Mouse (Mus musculus): Measurements from ENCODE around the gene Hivep3. TPM values are rescaled to one million over a fixed set of nuclear protein-coding genes. Genes with fewer than 3 reads are reported as not detected.

The Hivep3 gene
- polyA plus RNA-seq, 1 experiment = 0.54 TPM

DNA sequence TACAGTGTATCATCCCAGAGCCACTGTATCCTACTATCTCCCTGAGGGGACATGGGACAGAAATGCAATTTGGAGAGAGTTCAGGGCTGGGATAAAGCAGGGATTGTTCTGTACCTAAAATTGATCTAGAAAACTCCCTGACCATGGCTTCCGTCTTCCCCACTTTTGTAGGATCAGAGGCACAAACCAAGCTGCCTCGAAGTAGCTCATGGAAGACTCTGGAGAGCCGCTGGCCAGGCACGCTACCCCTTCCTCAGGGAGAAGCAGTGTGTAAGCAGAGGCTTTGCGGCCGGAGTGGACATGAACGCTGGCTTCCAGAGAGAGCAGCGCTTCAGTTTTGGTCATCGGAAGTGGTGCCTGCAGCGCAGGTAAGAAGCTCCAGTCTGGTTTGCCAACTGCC lies 331.1 kb downstream of the Hivep3 start, which contains the start of gene AL607142.1:
AL607142.1 (plus strand) TSS at position 301 of the 400 bp plus-strand sequence.
- Histone ChIP-seq H3ac (ENCODE audit: control insufficient read depth, insufficient read length) (no peak within 1 kb of the TSS), H3K79me2 (ENCODE audit: control insufficient read depth, insufficient read depth) (no peaks in the 10 kb centered on the region), H3K4me3 (no peak within 1 kb of the TSS), H3K36me3 (ENCODE audit: control insufficient read depth, insufficient read depth) (no peaks in the 10 kb centered on the region), H3K27me3 (ENCODE audit: control insufficient read depth, insufficient read depth, insufficient read length) (no peaks in the 10 kb centered on the region), H3K4me2 (ENCODE audit: low read depth) (peak within 1 kb of the TSS; percentile 78)
- no peak for TF ChIP-seq REST (IDR thresholded peaks at IDR 0.05; ENCODE audit: insufficient read depth, insufficient read length)
- TF ChIP-seq TCF12 (IDR thresholded peaks at IDR 0.05; ENCODE audit: insufficient read depth, poor library complexity, severe bottlenecking) = no peak

DNA sequence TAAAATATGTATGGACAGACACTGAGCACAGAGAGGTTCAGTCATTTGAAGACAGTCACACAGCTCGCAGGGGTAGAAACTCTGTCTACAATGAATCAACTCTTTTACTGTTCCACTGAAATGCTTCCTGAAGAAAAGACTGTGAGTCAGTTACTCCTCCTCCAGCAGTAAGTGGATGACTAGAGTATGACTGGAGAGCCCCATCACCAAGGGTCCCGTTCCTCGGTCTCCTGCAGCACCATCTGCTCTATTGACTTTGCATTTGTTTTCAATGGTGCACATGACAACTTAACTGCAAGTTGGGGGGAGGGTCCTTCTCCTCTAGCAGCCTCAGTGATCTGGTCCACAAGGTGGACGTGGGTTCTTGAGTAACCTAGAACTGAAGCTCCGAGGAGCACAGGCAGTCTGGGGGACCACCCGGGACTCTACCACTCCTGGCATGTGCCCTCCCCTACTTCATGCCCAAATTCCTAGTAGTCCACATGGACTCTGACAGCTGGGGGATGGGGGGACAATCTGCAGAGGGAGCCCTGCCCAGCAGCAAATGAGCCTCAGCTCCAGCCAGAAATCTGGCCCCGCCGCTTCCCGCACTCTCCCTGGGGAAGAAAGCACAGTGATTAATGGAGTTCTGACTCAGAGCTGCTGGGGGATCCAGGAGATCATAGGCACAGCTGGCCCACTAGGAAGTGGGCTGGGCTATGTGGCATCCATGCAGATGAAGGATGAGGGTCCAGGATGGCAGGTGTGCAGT lies 333.4 kb downstream of the Hivep3 start:
- Histone ChIP-seq H3K4me3 (no peak overlapping the region), H3K4me2 (ENCODE audit: low read depth) (peak overlapping the region; percentile 53), H3K79me2 (ENCODE audit: control insufficient read depth, insufficient read depth) (no peaks in the 10 kb centered on the region), H3K27me3 (ENCODE audit: control insufficient read depth, insufficient read depth, insufficient read length) (no peaks in the 10 kb centered on the region), H3K36me3 (ENCODE audit: control insufficient read depth, insufficient read depth) (no peaks in the 10 kb centered on the region), H3ac (ENCODE audit: control insufficient read depth, insufficient read length) (no peak overlapping the region)
- TF ChIP-seq USF1 (IDR thresholded peaks at IDR 0.05; ENCODE audit: low read depth) (no peak), E2F4 (IDR thresholded peaks at IDR 0.05; ENCODE audit: insufficient read depth) (no peak), TCF12 (IDR thresholded peaks at IDR 0.05; ENCODE audit: insufficient read depth, poor library complexity, severe bottlenecking) (no peak), MYOD1 (IDR thresholded peaks at IDR 0.05; ENCODE audit: control insufficient read depth in 1 of 3, insufficient read length in 2 of 3, low read depth in 2 of 3) (peak in 2 of 3 experiments; percentile 72 to 74), REST (IDR thresholded peaks at IDR 0.05; ENCODE audit: insufficient read depth, insufficient read length) (no peak), SRF (IDR thresholded peaks at IDR 0.05; ENCODE audit: control insufficient read depth, insufficient read length, low read depth) (no peak), MYOG (IDR thresholded peaks at IDR 0.05; ENCODE audit: control insufficient read depth in 1 of 3, insufficient read depth in 1 of 3, insufficient read length in 2 of 3, low read depth in 2 of 3) (peak in 1 of 3 experiments; percentile 45), TCF3 (IDR thresholded peaks at IDR 0.05; ENCODE audit: insufficient read length, low read depth) (no peak)

DNA sequence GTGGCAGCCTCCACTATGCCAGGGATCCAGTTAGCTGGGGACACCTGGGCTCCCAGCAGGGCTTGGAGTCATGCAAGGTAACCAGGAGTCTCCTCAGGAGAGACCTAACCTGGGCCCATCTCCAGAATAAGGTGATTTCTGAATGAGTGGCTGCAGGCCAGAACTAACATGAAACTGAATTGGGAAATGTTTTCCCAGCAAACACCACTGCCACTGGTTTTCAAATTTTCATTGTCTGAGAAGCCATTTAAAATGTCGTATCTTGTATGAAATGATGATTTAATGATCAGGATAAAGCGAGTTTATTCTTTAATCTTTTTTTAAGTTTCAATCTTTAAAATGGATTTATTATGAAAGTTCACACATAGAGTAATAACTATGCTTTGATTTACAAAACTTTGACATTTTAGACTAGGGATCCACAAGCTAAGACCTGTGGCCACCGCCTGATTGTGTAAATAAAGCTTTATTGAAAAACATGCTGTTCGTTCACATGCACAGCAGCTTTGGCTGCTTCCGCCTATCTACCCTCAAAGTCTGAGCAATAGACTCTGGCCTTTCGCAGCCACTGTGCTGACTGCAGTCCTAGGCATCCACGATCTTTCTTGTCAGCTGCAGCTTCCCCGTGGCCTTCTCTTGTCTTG lies 334.1 kb downstream of the Hivep3 start:
- Histone ChIP-seq H3ac (ENCODE audit: control insufficient read depth, insufficient read length) (no peak overlapping the region), H3K4me2 (ENCODE audit: low read depth) (no peak overlapping the region), H3K36me3 (ENCODE audit: control insufficient read depth, insufficient read depth) (no peaks in the 10 kb centered on the region), H3K4me3 (no peak overlapping the region), H3K27me3 (ENCODE audit: control insufficient read depth, insufficient read depth, insufficient read length) (no peaks in the 10 kb centered on the region), H3K79me2 (ENCODE audit: control insufficient read depth, insufficient read depth) (no peaks in the 10 kb centered on the region)
- TF ChIP-seq E2F4 (IDR thresholded peaks at IDR 0.05; ENCODE audit: insufficient read depth) = no peak
- no peak for TF ChIP-seq MYOG (IDR thresholded peaks at IDR 0.05; ENCODE audit: control insufficient read depth in 1 of 3, insufficient read depth in 1 of 3, insufficient read length in 2 of 3, low read depth in 2 of 3)
- no peak for TF ChIP-seq REST (IDR thresholded peaks at IDR 0.05; ENCODE audit: insufficient read depth, insufficient read length)
- no peak for TF ChIP-seq POLR2A (IDR thresholded peaks at IDR 0.05; ENCODE audit: insufficient read length, low read depth)
- TF ChIP-seq CEBPB (IDR thresholded peaks at IDR 0.05; ENCODE audit: insufficient read depth, poor library complexity, severe bottlenecking) = no peak
- no peak for TF ChIP-seq POLR2AphosphoS2 (IDR thresholded peaks at IDR 0.05; ENCODE audit: insufficient read length, low read depth)
- TF ChIP-seq MAX (IDR thresholded peaks at IDR 0.05; ENCODE audit: low read depth) = no peak
- no peak for TF ChIP-seq TCF3 (IDR thresholded peaks at IDR 0.05; ENCODE audit: insufficient read length, low read depth)
- TF ChIP-seq USF1 (IDR thresholded peaks at IDR 0.05; ENCODE audit: low read depth) = no peak
- no peak for TF ChIP-seq MYOD1 (IDR thresholded peaks at IDR 0.05; ENCODE audit: control insufficient read depth in 1 of 3, insufficient read length in 2 of 3, low read depth in 2 of 3)
- no peak for TF ChIP-seq SRF (IDR thresholded peaks at IDR 0.05; ENCODE audit: control insufficient read depth, insufficient read length, low read depth)
- TF ChIP-seq TCF12 (IDR thresholded peaks at IDR 0.05; ENCODE audit: insufficient read depth, poor library complexity, severe bottlenecking) = no peak

DNA sequence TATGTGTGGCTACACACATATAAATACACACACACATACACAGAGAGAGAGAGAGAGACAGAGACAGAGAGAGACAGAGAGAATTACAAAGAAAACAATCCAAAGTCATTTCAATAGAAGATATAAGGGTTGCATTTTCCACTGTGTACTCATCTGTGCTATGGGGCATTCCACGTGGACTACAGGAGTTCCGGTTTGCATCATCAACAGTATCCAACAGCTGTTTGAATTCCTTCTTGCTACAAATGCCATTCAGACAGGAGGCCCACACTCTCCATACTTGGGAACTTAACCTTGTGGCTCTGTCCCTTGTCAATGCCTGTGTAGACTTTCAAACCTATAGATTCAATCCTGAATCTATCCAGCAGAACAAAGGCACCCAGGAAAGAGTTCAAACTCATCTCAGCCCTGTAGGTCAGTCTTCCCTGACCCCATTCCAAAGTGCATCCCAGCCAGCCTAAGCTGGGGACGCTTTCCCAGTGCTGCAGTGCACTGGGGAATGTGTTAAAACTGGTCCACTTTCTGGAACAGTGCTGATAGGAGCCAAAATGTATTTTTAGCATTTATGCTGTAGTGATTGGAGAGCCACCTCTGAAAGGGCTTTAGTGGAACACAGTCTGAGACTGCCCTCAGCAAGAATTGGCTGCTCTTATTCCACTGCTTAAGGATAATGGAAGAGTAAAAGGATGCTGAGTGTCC lies 335.4 kb downstream of the Hivep3 start:
- Histone ChIP-seq H3K4me2 (ENCODE audit: low read depth) (no peak overlapping the region), H3K79me2 (ENCODE audit: control insufficient read depth, insufficient read depth) (no peaks in the 10 kb centered on the region), H3K27me3 (ENCODE audit: control insufficient read depth, insufficient read depth, insufficient read length) (no peaks in the 10 kb centered on the region), H3K36me3 (ENCODE audit: control insufficient read depth, insufficient read depth) (no peaks in the 10 kb centered on the region), H3K4me3 (no peak overlapping the region), H3ac (ENCODE audit: control insufficient read depth, insufficient read length) (no peak overlapping the region)
- TF ChIP-seq MAX (IDR thresholded peaks at IDR 0.05; ENCODE audit: low read depth) = no peak
- TF ChIP-seq E2F4 (IDR thresholded peaks at IDR 0.05; ENCODE audit: insufficient read depth) = no peak
- no peak for TF ChIP-seq TCF12 (IDR thresholded peaks at IDR 0.05; ENCODE audit: insufficient read depth, poor library complexity, severe bottlenecking)
- TF ChIP-seq POLR2AphosphoS2 (IDR thresholded peaks at IDR 0.05; ENCODE audit: insufficient read length, low read depth) = no peak
- no peak for TF ChIP-seq POLR2A (IDR thresholded peaks at IDR 0.05; ENCODE audit: insufficient read length, low read depth)
- peak in 1 of 3 experiments; percentile 20 for TF ChIP-seq MYOG (IDR thresholded peaks at IDR 0.05; ENCODE audit: control insufficient read depth in 1 of 3, insufficient read depth in 1 of 3, insufficient read length in 2 of 3, low read depth in 2 of 3)
- TF ChIP-seq USF1 (IDR thresholded peaks at IDR 0.05; ENCODE audit: low read depth) = no peak
- no peak for TF ChIP-seq SRF (IDR thresholded peaks at IDR 0.05; ENCODE audit: control insufficient read depth, insufficient read length, low read depth)
- TF ChIP-seq TCF3 (IDR thresholded peaks at IDR 0.05; ENCODE audit: insufficient read length, low read depth) = no peak
- TF ChIP-seq MYOD1 (IDR thresholded peaks at IDR 0.05; ENCODE audit: control insufficient read depth in 1 of 3, insufficient read length in 2 of 3, low read depth in 2 of 3) = peak in 2 of 3 experiments; percentile 51 to 67
- TF ChIP-seq CEBPB (IDR thresholded peaks at IDR 0.05; ENCODE audit: insufficient read depth, poor library complexity, severe bottlenecking) = peak; percentile 71
- no peak for TF ChIP-seq REST (IDR thresholded peaks at IDR 0.05; ENCODE audit: insufficient read depth, insufficient read length)

All from myocyte (in vitro differentiated cells).